Mouse (Mus musculus) effector memory CD4-positive, alpha-beta T cell, adult 5 months (primary cell): ENCODE data around the gene Ube4a. TPM values are rescaled to one million over a fixed set of nuclear protein-coding genes. Genes with fewer than 3 reads are reported as not detected.

ENCODE experiments used
- polyA plus RNA-seq: library from polyadenylated mRNA; unstranded; fragments of 100-300 nt; shearing (Covaris generic); gene quantifications from one replicate; pipeline ENCODE4 v1.2.1, GENCODE M21; 2017

Gene Ube4a
- polyA plus RNA-seq = 35.7 TPM

GRCm38 (mm10) chr9:44965126-44965832 lies at the start of gene Ube4a:
Gene Ube4a (minus strand): TSS chr9:44965600.

GRCm38 (mm10) chr9:45009180-45010078 lies 44.0 kb upstream of the Ube4a start, which contains the start of gene Cd3e:
Gene Cd3e (minus strand): TSS chr9:45009627.

GRCm38 (mm10) chr9:44981676-44982075 lies 16.3 kb upstream of the Ube4a start, which contains the start of gene Cd3d:
Gene Cd3d (plus strand): TSS chr9:44981786.

GRCm38 (mm10) chr9:44980242-44980641 lies 14.8 kb upstream of the Ube4a start, which contains the start of gene Cd3g:
Gene Cd3g (minus strand): TSS chr9:44980431.

GRCm38 (mm10) chr9:44920374-44921122 lies 44.9 kb downstream of the Ube4a start, which contains the start of gene Atp5l:
Gene Atp5l (minus strand): TSS chr9:44920742.

GRCm38 (mm10) chr9:44881221-44881871 lies 84.1 kb downstream of the Ube4a start, which contains the start of gene Kmt2a:
Gene Kmt2a (minus strand): TSS chr9:44881296.

Other genes starting within 250 kb of the Ube4a start
- gene Phldb1, start 230.4 kb downstream of the Ube4a start, polyA plus RNA-seq = 2.0 TPM
- gene Arcn1, start 197.8 kb downstream of the Ube4a start, polyA plus RNA-seq = 132 TPM
- 19.3 TPM for gene Ift46, start 197.7 kb downstream of the Ube4a start, polyA plus RNA-seq
- gene Tmem25, start 166.3 kb downstream of the Ube4a start, polyA plus RNA-seq = not detected
- gene Ttc36, start 162.5 kb downstream of the Ube4a start, polyA plus RNA-seq = not detected
- 83.9 TPM for gene Kmt2a, start 84.3 kb downstream of the Ube4a start, polyA plus RNA-seq
- 271 TPM for gene Atp5l, start 44.9 kb downstream of the Ube4a start, polyA plus RNA-seq
- 762 TPM for gene Cd3g, start 14.8 kb upstream of the Ube4a start, polyA plus RNA-seq
- 472 TPM for gene Cd3d, start 16.2 kb upstream of the Ube4a start, polyA plus RNA-seq
- 926 TPM for gene Cd3e, start 44.0 kb upstream of the Ube4a start, polyA plus RNA-seq
- 0.46 TPM for gene Mpzl2, start 74.2 kb upstream of the Ube4a start, polyA plus RNA-seq
- gene Mpzl3, start 89.6 kb upstream of the Ube4a start, polyA plus RNA-seq = 26.8 TPM
- 4.1 TPM for gene Jaml, start 113.6 kb upstream of the Ube4a start, polyA plus RNA-seq
- not detected for gene Scn2b, start 152.2 kb upstream of the Ube4a start, polyA plus RNA-seq
- gene Scn4b, start 172.8 kb upstream of the Ube4a start, polyA plus RNA-seq = 0.17 TPM
- 0.57 TPM for gene BC049352, start 216.4 kb upstream of the Ube4a start, polyA plus RNA-seq
- not detected for gene Tmprss4, start 238.5 kb upstream of the Ube4a start, polyA plus RNA-seq